Comparison of ENCODE assay signal across 14 mouse cellular contexts in genomic region chr2:173436580-173436979, GRCm38 (mm10).
DNase-seq lines count a peak whose midpoint lies in the region; ATAC-seq and TF ChIP-seq lines count a peak whose summit lies in the region.
"Had no signal": no experiment of that assay in that cellular context is flagged by ENCODE, and none has a peak within 500 bp of the region (broad histone marks: within the 10 kb centered on the region; RNA-seq: fewer than 3 reads in every experiment).

No protein-coding gene starts in this region.

- H3K4me1 ChIP-seq in midbrain, postnatal 0 days (ENCODE audit: insufficient read depth, low read length), result 0 out of 2 replicates have a peak, but pooled peaks cover 3% of the 10 kb centered on the region
- H3K4me1 ChIP-seq in liver, postnatal 0 days (ENCODE audit: insufficient read depth), result 0 out of 2 replicates have a peak, but pooled peaks cover 2% of the 10 kb centered on the region

- DNase-seq in CD4-positive, CD25-positive, alpha-beta regulatory T cell, adult 2 months (ENCODE audit: low read depth, low spot score), result peak; percentile 82
- DNase-seq in thymus, postnatal 14 days, result peak; percentile 70
- no peak for DNase-seq in left cerebral cortex, postnatal 14 days (ENCODE audit: low spot score in 2 of 2)
- DNase-seq in midbrain, postnatal 0 days (ENCODE audit: low spot score), result no peak
- DNase-seq in liver, postnatal 0 days, result no peak
- DNase-seq: adrenal gland, postnatal 25 days; cerebellum, postnatal 36 days; heart, adult 2 months; heart, postnatal 10 days; midbrain, embryonic 14.5 days; right cerebral cortex, adult 18-20 months had no signal

- TF ChIP-seq CTCF in midbrain, postnatal 0 days (IDR thresholded peaks at IDR 0.05), result no peak
- no peak for TF ChIP-seq CTCF in liver, postnatal 0 days (IDR thresholded peaks at IDR 0.05; ENCODE audit: low read depth)

- H3K27ac ChIP-seq in midbrain, postnatal 0 days (ENCODE audit: low read depth, low read length), result no peak overlapping the region
- H3K27ac ChIP-seq in liver, postnatal 0 days (ENCODE audit: low read depth), result no peak overlapping the region
- H3K27ac ChIP-seq: heart, adult 2 months; kidney, postnatal 0 days had no signal

- intact Hi-C loops in left cerebral cortex, postnatal 14 days (cut with DNase I), result no loop called here

- WGBS in midbrain, postnatal 0 days, result 73% methylated on average over 3 of the region's 3 CpGs
- WGBS in liver, postnatal 0 days (ENCODE audit: insufficient replicate concordance), result 58% methylated on average over 3 of the region's 3 CpGs

- H3K4me3 ChIP-seq in midbrain, postnatal 0 days (ENCODE audit: low read depth, low read length), result no peak overlapping the region
- H3K4me3 ChIP-seq in liver, postnatal 0 days (ENCODE audit: low read depth, low read length), result no peak overlapping the region
- H3K4me3 ChIP-seq: heart, adult 2 months had no signal

- no peak for TF ChIP-seq EP300 in liver, postnatal 0 days (IDR thresholded peaks at IDR 0.05; ENCODE audit: low read depth)

- H3K27me3 ChIP-seq in midbrain, postnatal 0 days (ENCODE audit: insufficient read depth, low read length), result no peaks in the 10 kb centered on the region
- H3K27me3 ChIP-seq in liver, postnatal 0 days (ENCODE audit: insufficient read depth, low read length), result no peaks in the 10 kb centered on the region

- H3K9ac ChIP-seq in midbrain, postnatal 0 days (replicated peaks; ENCODE audit: low read length, poor library complexity, severe bottlenecking), result no peak overlapping the region
- no peak overlapping the region for H3K9ac ChIP-seq in liver, postnatal 0 days (replicated peaks)

- H3K4me2 ChIP-seq in midbrain, postnatal 0 days (ENCODE audit: low read depth, low read length, poor library complexity, severe bottlenecking), result no peak overlapping the region
- no peak overlapping the region for H3K4me2 ChIP-seq in liver, postnatal 0 days (ENCODE audit: low read depth, low read length)

- ATAC-seq in activated CD4-positive, CD25-positive, alpha-beta regulatory T cell, adult 4 months, result peak; percentile 99
- ATAC-seq in megakaryocyte progenitor cell, adult 5-6 weeks (replicated peaks; ENCODE audit: poor library complexity), result peak; percentile 61
- ATAC-seq in midbrain, postnatal 0 days (ENCODE audit: low FRiP score), result no peak
- ATAC-seq in liver, postnatal 0 days, result no peak

- no peaks in the 10 kb centered on the region for H3K9me3 ChIP-seq in midbrain, postnatal 0 days (ENCODE audit: low read length)
- H3K9me3 ChIP-seq in liver, postnatal 0 days (ENCODE audit: low read length), result no peaks in the 10 kb centered on the region

- H3K36me3 ChIP-seq in midbrain, postnatal 0 days (ENCODE audit: insufficient read depth, low read length), result no peaks in the 10 kb centered on the region
- H3K36me3 ChIP-seq in liver, postnatal 0 days (replicated peaks; ENCODE audit: insufficient read depth, low read length), result no peaks in the 10 kb centered on the region

Comparison
In these comparisons a context has a peak if more than half of its experiments do, and no peak if none do; other contexts are left out.
1. DNase-seq: peak in CD4-positive, CD25-positive, alpha-beta regulatory T cell, adult 2 months (single experiment) and thymus, postnatal 14 days (single experiment); none in left cerebral cortex, postnatal 14 days (0 of 2), midbrain, postnatal 0 days (single experiment) and liver, postnatal 0 days (single experiment).
2. ATAC-seq: peak in activated CD4-positive, CD25-positive, alpha-beta regulatory T cell, adult 4 months (single experiment) and megakaryocyte progenitor cell, adult 5-6 weeks (single experiment); none in midbrain, postnatal 0 days (single experiment) and liver, postnatal 0 days (single experiment).